Mouse (Mus musculus) layer of hippocampus, adult 9-11 months (tissue): ENCODE results near the gene Evx2.

Experiments
- DNase-seq: peaks from one replicate; pipeline ENCODE4 v3.0.0; 2022

Evx2 gene

DNA sequence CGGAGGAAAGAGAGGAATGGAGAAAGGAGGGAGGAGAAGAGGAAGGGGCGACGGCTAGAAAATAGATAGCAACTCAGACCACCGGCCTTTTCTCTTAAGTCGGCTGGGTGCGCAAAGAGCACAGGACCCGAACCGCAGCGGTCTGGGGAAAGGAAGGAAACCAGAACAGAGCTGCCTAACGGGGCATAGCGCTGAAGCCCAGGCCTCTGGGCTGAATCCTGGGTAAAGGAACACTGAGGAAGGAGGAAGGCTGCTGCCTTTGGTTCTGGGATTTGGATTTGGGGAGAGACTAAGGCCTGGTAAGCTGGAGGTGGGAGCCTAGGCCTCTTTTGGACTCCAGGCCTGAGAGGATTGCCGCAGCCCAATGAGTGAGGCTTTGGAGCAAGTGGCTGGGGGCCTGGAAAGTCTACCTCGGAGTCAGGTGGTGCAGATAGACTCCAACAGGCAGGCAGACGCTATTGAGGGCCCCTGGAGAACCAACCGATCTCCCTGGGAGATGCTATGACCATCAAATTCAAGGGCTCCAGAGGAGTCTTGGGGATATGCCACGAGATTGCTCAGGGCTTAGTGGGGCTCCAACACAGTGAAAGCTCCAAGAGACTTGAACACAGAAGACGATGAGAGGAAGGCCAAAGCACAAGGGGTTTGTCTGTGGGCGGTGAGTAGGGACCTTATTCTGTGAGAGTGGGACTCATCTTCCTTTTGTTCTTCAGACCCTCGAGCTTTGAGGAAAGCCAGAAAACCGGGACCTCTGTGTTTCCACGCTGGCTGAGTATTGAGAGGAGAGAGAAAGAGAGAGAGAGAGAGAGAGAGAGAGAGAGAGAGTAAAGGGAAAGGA lies 21.4 kb upstream of the Evx2 start:
- DNase-seq, result no peak

DNA sequence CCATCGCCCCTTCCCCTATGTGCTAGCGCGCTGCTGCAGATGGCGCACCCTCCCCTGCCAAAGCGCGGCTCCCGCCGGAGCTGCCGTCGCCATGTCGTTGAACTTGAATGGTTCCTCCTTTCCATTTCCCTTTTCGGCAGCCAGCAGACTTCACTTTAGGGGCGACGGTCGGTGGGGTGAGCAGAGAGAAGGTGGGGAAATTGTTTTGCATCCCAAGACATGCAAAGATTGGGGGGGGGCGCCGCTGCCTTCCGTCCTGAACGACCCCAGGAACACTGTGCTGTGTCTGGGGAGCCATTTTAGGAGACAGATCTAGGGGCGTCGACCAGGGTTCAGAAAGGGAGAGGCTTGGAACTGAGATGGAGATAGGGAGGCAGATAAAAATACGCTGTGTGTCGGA lies 20.6 kb upstream of the Evx2 start:
- no peak for DNase-seq

DNA sequence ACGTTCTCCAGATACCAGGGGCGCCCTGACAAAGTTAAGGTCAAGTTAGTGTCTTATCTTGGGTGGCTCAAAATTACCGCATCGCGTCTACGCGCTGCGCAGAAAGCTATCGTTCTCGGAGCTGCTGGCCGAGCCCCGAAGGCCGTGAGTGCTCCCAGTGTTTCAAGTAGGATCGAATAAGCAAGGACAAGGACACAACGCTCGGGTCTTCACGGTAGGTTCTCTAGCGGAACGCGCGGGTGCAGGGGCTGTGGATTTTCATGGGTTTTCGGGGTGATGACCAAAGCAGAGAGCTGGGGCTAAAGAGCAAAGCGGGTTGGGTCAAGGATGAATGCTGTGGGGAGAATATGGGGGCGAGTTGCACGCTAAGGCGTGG lies 20.2 kb upstream of the Evx2 start:
- no peak for DNase-seq

DNA sequence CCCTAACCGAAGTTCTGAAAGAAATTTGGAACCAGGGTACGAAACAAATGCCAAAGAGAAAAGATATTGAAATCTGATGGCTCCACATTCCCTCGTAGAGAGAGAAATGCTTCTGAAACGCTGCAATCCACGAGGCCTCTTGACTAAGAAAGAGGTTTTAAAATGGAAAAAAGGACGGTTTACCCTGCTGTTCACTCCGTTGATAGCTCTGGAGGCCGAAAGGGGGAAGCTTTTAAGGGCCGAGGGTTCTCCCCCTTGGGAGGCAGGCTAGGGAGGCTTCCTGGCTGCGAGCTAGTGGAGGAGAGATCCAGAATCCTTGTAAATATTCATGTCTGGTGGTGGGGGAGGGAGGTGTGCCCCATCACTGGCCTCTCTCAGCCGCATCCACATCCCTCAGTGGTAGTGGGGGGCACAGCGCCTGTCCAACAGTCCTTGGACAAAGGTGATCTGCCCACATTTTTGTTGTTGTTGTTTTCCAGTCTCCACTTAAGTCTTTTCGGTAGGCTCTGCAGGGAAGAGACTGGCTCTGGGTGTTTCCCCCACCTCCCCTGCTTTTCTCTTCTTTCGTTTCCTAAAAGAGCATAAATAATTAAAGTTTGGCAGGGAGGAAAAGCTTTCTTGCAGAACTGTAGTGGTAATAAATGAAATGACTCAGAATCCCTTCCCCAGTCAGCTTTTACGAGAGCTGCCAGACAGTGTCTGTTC lies 19.7 kb upstream of the Evx2 start, which contains the start of gene Hoxd11:
Gene Hoxd11 (plus strand): TSS at position 667 of the 705 bp plus-strand sequence.
- DNase-seq, result no peak

DNA sequence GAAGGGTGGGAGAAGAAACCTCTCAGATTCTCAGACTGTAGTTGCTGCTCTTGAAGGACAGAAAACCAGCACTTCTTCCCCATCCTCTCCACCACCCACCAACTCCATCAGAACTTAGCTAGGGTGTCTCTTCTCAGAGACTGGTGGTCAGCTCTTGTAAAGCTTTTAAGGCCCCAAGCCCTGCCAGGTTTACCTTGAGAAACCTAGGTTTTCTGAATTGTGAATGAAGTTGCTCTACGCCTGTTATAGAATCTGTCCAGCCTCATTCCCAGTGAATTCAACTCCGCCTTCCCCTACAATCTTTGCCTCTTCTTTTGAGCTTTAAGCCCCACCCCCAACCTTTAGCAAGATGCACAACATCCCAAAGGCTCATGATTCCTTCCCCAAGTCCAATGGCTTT lies 17.7 kb upstream of the Evx2 start:
- no peak for DNase-seq

DNA sequence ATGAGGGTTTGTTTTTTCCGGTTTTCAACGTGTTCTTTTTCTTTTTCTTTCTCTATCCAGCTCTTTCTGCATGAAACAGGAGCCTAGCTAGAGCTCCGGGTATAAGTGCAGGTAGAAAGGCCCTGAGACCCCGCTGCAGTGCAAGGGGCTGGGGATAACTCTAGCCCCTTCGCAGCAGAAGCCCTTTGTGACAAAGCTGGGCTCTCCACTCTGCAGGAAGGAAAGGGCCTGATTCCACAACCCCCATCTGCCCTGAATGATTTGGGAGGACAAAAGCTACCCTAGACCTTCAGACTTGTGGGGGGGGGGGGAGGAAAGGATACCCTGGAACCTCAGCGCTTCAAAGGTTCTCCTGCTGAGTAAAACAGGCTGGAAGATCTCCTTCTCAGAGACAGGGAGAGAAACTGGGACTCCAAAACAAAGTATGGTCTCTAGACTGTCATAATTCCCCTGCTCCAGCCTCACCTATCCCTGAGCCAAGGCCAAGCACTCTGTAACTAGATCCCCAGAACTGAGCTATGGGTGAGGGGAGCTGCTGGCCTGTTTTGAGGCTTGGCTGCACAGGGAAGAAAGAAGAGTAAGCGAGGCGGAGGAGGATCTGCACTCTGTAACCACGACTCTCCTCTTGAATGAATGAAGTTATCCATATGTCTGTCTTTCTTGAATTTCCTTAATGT lies 17.2 kb upstream of the Evx2 start:
- DNase-seq, result no peak

DNA sequence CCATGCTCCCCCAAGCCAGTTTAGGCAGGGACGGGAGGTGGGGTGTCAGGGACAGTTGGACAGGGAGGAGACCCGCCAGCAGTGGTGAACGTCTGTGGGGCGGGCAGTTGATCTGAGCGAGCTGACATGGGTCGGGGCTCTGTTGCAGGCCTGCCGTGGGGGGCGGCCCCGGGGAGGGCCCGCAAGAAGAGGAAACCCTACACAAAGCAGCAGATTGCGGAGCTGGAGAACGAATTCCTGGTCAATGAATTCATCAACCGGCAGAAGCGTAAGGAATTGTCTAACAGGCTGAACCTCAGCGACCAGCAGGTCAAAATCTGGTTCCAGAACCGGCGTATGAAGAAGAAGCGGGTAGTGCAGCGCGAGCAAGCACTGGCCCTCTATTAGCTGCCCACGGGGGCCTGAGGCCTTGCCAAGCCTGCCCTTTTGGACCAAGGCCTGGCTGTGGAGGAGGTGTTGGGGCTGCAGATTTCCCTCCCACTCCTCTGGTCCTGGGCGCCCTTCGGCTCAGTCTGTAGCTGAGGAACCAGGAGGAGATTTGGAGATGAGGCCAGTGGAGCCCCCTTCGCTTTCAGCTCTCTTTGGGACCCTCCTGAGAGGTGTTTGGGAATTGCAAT lies 16.4 kb upstream of the Evx2 start:
- DNase-seq, result no peak

DNA sequence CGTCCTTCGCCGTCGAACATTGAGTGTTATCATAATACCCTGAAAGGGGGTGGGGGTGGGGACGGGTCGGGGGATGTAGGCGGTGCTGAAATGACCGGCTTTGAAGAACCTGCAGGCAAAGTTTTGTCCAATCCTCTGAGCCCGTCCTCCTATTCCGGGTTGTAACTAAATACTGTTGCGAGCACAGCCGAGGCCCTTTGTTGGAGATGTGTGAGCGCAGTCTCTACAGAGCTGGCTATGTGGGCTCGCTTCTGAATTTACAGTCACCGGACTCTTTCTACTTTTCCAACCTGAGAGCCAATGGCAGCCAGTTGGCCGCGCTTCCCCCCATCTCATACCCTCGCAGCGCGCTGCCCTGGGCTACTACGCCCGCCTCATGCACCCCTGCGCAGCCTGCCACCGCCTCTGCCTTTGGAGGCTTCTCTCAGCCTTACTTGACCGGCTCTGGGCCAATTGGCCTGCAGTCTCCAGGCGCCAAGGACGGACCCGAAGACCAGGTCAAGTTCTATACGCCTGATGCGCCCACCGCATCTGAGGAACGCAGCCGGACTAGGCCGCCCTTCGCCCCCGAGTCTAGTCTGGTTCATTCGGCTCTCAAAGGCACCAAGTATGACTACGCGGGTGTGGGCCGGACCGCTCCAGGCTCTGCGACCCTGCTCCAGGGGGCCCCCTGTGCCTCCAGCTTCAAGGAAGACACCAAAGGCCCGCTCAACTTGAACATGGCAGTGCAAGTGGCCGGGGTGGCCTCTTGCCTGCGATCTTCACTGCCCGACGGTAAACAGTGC lies 15.7 kb upstream of the Evx2 start, which contains the start of gene Hoxd12:
Gene Hoxd12 (plus strand): TSS at position 133 of the 785 bp plus-strand sequence.
- DNase-seq, result no peak

DNA sequence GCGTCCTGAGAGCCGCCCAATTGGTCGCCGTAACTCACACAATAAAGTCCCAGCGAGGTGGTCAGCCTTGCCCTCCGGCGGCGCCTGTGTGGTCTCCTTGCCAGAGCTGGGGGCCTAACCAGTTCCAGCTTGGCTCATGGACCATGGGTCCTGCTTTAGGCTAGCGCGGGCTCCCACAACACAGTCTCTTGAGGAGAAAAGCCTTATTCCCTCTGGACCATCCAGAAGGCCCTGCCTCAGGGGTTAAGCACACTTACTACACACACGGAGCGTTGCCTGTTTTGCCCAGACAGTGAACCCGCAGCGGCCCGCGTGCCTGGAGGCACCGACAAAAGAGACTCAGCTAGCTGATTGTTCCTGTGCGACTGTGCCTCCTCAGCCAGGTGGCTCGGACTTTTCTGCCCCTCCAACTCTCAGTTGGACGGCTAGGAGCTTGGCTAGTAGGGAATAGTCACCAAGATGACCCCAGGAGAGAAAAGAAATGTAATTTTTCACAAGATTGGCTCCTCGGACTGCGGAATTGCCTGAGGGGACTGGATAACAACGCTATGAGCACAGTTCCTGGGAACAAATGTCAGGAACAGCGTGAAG lies 14.6 kb upstream of the Evx2 start:
- no peak for DNase-seq

DNA sequence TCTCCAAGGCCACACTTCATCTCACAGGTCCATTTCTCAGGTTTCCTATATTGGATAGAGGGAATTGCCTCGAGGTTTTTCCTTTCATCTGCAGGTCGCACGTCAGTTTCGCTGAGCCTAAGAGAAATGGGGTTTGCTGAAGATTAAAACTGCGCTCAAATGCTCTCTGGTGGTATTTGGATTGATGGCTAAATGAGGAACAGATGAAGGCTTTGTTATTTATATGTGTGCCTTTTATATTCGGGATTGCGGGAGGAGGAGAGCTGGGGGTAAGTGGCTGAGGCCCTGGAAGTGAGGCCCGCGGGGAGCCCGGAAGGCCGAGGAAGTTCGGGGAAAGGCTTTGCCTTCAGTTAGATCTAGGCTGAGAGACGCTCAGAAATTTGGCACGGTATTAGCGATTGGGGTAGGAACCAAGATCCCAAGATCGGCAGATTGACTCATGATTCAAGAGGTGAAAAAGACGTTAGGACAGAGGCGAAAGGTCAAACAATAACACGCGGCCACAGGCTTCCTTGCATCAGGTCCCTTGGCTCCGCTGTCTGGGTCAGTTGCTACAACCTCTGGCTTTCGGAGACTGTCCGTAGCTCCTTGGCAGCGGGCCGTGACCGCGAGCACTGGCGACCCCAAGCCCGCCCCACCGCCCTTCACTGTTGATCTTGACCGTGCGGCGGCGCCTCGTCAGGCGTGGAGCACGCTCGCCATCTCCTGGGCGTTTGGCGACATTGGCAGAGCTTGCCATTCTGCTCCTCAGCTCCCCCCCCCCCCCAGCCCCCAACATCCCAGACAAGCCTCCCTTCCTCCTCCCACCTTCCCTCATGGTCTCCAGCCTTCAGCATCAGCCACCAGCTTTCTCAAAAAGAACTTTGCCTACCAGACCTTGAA lies 13.4 kb upstream of the Evx2 start:
- no peak for DNase-seq

DNA sequence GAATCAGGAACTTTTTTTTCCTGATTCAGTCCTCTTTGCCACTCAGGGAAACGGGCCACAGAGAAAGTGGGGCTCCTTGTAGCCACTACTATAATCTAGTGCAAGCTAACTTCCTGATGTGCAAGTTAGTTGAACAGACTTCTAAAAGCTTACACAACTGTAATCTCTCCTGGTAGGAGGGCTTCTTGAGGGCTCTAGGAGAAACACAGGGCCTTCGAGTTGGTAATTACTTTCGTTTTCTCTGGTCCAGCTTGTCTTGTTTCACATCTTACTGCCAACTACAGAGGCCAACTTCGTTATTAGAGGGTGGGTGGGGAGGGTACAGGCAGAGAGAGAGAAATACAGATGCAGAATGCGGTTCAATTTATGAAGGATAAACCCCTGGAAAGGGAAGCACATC lies 12.5 kb upstream of the Evx2 start:
- no peak for DNase-seq

DNA sequence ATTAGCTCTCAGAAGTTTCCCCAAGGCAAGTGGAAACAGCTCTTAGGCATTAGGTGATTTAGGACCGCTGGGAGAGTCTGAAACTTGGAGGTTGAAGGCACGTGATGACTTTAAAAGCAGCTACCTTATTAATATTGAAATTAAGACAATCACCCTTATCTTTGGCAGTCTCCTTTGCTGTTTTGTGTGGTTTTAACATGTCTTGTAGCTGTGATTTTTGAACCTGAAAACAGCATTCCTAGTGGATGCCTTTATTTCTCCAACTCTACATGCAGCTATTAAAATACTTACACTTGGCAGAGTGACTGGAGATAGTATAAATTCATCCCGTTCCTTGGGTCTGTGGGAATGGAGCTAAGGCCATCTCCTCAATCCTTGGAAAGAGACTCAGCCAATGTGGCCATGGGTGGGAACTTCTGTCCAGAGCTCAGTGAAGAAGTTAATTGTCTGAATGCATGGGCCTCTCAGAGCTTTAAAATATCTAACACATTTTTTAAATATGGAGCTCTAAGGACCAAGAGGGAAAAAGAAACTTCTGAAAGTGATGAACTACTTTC lies 11.4 kb upstream of the Evx2 start:
- no peak for DNase-seq

DNA sequence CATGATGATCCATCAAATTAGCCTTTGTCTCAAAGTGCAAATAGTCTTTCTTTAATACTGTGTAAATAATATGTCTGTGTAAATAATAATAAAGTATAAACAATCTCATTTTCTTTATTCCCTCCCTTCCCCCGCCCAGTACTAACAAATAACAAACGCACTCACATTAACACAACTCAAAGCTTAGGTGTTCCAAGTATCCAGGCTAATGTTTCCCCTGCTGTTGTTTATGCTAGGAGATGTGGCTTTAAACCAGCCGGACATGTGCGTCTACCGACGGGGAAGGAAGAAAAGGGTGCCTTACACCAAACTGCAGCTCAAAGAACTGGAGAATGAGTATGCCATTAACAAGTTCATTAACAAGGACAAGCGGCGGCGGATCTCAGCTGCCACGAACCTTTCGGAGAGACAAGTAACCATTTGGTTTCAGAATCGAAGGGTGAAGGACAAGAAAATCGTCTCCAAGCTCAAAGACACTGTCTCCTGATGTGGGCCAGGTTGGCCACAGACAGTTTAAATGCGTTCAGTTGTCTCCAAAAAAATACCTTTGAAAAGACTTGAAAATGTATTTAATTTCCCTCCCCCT lies 10.4 kb upstream of the Evx2 start:
- no peak for DNase-seq

DNA sequence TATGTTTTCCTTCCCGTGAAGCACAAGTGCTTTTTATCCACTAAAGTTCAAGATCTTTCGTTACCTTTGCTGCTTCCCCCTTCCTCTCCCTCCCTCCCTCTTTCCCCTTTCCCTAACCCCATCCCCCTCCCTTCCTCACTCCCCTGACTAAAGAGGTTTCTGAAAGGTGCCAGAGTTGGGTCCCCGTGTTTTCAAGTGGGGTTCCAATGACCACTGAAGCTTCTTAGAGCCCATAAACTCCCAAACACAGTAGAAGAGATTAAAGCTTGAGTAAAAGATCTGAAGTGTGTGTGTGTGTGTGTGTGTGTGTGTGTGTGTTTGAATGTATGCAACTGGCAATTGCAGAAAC lies 9.8 kb upstream of the Evx2 start:
- no peak for DNase-seq

DNA sequence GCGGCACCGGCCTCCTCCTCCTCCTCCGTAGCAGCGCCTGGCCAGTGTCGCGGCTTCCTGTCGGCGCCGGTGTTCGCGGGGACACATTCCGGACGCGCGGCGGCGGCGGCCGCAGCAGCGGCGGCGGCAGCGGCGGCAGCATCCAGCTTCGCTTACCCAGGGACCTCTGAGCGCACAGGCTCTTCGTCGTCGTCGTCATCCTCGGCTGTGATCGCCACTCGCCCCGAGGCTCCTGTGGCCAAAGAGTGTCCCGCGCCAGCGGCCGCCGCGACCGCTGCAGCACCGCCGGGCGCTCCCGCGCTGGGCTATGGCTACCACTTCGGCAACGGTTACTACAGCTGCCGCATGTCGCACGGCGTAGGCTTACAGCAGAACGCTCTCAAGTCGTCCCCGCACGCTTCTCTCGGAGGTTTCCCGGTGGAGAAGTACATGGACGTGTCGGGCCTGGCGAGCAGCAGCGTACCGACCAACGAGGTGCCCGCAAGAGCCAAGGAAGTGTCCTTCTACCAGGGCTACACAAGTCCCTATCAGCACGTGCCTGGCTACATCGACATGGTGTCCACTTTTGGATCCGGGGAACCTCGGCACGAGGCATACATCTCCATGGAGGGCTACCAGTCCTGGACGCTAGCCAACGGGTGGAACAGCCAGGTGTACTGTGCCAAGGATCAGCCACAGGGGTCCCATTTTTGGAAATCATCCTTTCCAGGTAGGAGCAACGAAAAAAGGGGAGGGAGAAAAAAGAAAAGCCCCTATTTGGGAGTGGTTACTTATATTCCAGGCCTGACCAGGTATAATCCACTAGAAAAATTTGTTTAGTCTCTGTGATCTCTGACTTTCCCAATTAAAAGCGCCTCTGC lies 9.2 kb upstream of the Evx2 start:
- no peak for DNase-seq

DNA sequence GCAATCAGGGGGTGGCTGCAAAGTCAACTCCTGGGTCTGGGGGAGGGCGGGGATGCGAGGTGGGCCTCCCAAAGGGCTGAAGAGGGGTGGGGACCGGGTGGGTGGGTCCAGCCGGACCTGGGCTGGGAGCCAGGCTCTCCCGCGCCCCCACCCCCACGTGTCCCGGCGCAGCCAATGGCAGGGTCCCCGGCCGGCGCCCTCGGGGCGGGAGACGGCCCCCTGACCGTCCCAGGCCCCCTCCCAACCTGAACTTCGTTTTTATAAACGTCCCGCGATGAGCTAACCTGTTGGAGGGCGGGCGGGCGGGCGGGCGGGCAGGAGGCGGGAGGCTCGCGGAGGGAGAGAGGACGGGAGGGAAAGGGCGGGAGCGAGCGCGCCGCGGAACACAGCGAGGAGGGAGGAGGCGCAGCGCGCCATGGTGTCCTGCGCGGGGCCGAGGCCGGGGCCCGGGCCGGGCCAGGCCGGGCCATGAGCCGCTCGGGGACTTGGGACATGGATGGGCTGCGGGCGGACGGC lies 8.5 kb upstream of the Evx2 start, which contains the start of gene Hoxd13:
Gene Hoxd13 (plus strand): TSS at position 469 of the 516 bp plus-strand sequence.
- no peak for DNase-seq

DNA sequence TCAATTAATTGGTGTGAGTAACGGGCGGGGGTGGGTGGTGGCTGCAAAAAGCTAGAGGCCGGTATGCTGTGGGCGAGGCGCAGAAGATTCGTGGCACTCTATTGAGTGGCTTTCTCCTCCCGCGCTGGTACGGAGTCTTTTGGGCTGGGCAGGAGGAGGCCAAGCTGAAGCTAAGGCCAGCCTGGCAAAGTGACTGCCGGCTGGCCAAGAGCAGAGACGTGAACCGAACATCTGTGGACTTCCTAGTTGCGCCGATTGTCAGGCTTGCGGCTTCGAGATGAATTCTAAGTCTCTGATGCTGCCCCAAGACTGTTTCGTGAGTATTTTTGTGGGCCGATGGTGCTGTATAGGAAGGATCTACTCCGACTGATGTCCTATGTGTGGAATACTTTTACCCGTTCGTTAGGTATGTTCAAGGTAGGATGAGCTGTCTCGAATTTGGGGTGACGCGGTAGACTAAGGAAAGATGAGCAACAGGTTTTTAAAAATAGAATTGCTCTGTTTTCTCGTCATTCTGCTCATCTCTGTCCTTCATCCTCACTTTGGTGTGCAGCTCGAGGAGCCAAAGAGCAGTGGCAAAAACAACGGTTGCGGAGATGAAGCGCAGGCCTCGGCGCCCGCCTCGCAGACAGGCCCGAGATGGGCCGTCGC lies 8.0 kb upstream of the Evx2 start:
- DNase-seq, result no peak

DNA sequence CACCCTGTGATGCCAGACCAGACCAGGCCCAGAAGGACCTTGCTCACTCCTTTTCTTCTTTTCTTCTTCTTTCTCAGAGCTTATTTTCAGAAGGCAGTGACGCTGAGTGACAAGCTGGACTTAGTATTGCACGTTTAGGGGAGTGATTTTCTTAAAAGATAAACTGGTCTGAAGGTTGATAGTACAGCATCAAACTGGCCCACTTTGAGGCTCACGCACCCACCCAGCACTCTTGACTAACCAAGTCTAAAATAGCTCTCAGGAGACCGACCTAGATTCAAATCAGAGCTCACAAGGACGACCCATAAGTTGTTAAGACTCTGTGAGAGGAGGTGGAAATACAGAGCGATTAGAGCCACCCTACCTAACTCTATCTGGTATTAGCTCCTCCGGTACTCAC lies 7.1 kb upstream of the Evx2 start:
- DNase-seq, result no peak
